Mouse (Mus musculus) hindbrain, embryonic 10.5 days (tissue): ENCODE measurements at regions not wholly inside any gene's neighbourhood (a gene's known extent, or its start where the extent isn't known, plus 50 kb on each side); places are given as distances from the start of the nearest gene placed in this dataset.

ENCODE experiments used
- DNase-seq: peaks from one replicate; pipeline ENCODE4 v3.0.0-alpha.2; 2017; ENCODE audit warnings: low spot score
- H3K27ac ChIP-seq: fragments of 300-500 bp; sonication (generic); 2 replicates; pipeline ENCODE4 v1.5.1; 2016; ENCODE audit warnings: mild to moderate bottlenecking, moderate library complexity
- H3K27me3 ChIP-seq: fragments of 300-500 bp; sonication (generic); 2 replicates; pipeline ENCODE4 v1.6.1; 2016; ENCODE audit warnings: mild to moderate bottlenecking; ENCODE audit not compliant: poor library complexity, insufficient read depth, severe bottlenecking
- H3K36me3 ChIP-seq: fragments of 300-500 bp; sonication (generic); 2 replicates; pipeline ENCODE4 v1.6.1; 2016; ENCODE audit warnings: mild to moderate bottlenecking, moderate library complexity
- H3K4me1 ChIP-seq: fragments of 300-500 bp; sonication (generic); replicated peaks from 2 replicates; pipeline ENCODE4 v1.6.1; 2016; ENCODE audit warnings: mild to moderate bottlenecking
- H3K4me3 ChIP-seq: fragments of 300-500 bp; sonication (generic); 2 replicates; pipeline ENCODE4 v1.5.1; 2016; ENCODE audit warnings: mild to moderate bottlenecking, moderate library complexity
- H3K9me3 ChIP-seq: fragments of 300-500 bp; sonication (generic); 2 replicates; pipeline ENCODE4 v1.6.1; 2016; ENCODE audit warnings: mild to moderate bottlenecking, moderate library complexity
- WGBS: fragments of 180-500 bp; shearing (Covaris S2); methylation state at CpG from one replicate; pipeline ENCODE4 v1.1.7; 2016; 5-methylcytosine and 5-hydroxymethylcytosine counted together

GRCm38 (mm10) chr13:45190151-45190550, 111.7 kb downstream of the Gm9817 start:
- no peaks in the 10 kb centered on the region for H3K27me3 ChIP-seq
- no peak for DNase-seq
- no peaks in the 10 kb centered on the region for H3K36me3 ChIP-seq
- H3K9me3 ChIP-seq: no peaks in the 10 kb centered on the region
- H3K4me3 ChIP-seq: no peak overlapping the region
- 68% methylated on average over 4 of the region's 4 CpGs for WGBS
- H3K27ac ChIP-seq: no peak overlapping the region
- peaks cover 15% of the 10 kb centered on the region for H3K4me1 ChIP-seq

- Histone ChIP-seq H3K36me3 (no peaks in the 10 kb centered on the region), H3K27me3 (no peaks in the 10 kb centered on the region), H3K4me1 (peaks cover 15% of the 10 kb centered on the region), H3K27ac (no peak overlapping the region), H3K9me3 (no peaks in the 10 kb centered on the region), H3K4me3 (no peak overlapping the region)
- 84% methylated on average over 8 of the region's 8 CpGs for WGBS
- no peak for DNase-seq
These were observed 113.6 kb downstream of the Gm9817 start for GRCm38 (mm10) chr13:45192079-45192478.

GRCm38 (mm10) chr13:45195562-45195961, 117.1 kb downstream of the Gm9817 start:
- DNase-seq: no peak
- Histone ChIP-seq H3K27me3 (no peaks in the 10 kb centered on the region), H3K27ac (no peak overlapping the region), H3K4me1 (0 out of 2 replicates have a peak, but pooled peaks cover under 1% of the 10 kb centered on the region), H3K4me3 (no peak overlapping the region), H3K9me3 (no peaks in the 10 kb centered on the region), H3K36me3 (no peaks in the 10 kb centered on the region)
- 81% methylated on average over 2 of the region's 2 CpGs for WGBS

GRCm38 (mm10) chr13:45196363-45196762, 117.9 kb downstream of the Gm9817 start:
- DNase-seq: no peak
- H3K27me3 ChIP-seq: no peaks in the 10 kb centered on the region

GRCm38 (mm10) chr13:45200511-45201120, 122.1 kb downstream of the Gm9817 start:
- no peak overlapping the region for H3K27ac ChIP-seq
- 76% methylated on average over 9 of the region's 9 CpGs for WGBS
- H3K4me3 ChIP-seq: no peak overlapping the region
- H3K4me1 ChIP-seq: no peaks in the 10 kb centered on the region
- H3K27me3 ChIP-seq: no peaks in the 10 kb centered on the region
- H3K36me3 ChIP-seq: no peaks in the 10 kb centered on the region
- no peaks in the 10 kb centered on the region for H3K9me3 ChIP-seq
- DNase-seq: no peak

More at GRCm38 (mm10) chr13:45196363-45196762, 117.9 kb downstream of the Gm9817 start:
- Histone ChIP-seq H3K4me3 (no peak overlapping the region), H3K4me1 (no peaks in the 10 kb centered on the region), H3K27ac (no peak overlapping the region), H3K36me3 (no peaks in the 10 kb centered on the region), H3K9me3 (no peaks in the 10 kb centered on the region)

- DNase-seq: no peak
- 93% methylated on average over 6 of the region's 6 CpGs for WGBS
- no peak overlapping the region for H3K4me3 ChIP-seq
These were observed 126.4 kb downstream of the Gm9817 start for GRCm38 (mm10) chr13:45204856-45205255.

GRCm38 (mm10) chr13:45208540-45209197, 130.2 kb downstream of the Gm9817 start:
- peaks cover 4% of the 10 kb centered on the region; the same call in 1 of the 2 replicates for H3K4me1 ChIP-seq
- H3K9me3 ChIP-seq: no peaks in the 10 kb centered on the region
- WGBS: 92% methylated on average over 5 of the region's 5 CpGs
- no peak overlapping the region for H3K4me3 ChIP-seq
- no peak overlapping the region for H3K27ac ChIP-seq
- no peaks in the 10 kb centered on the region for H3K36me3 ChIP-seq
- DNase-seq: no peak
- H3K27me3 ChIP-seq: no peaks in the 10 kb centered on the region

More at GRCm38 (mm10) chr13:45204856-45205255, 126.4 kb downstream of the Gm9817 start:
- Histone ChIP-seq H3K9me3 (no peaks in the 10 kb centered on the region), H3K27ac (no peak overlapping the region), H3K27me3 (no peaks in the 10 kb centered on the region), H3K4me1 (no peaks in the 10 kb centered on the region), H3K36me3 (no peaks in the 10 kb centered on the region)

- Histone ChIP-seq H3K27ac (no peak overlapping the region), H3K4me3 (no peak overlapping the region), H3K27me3 (no peaks in the 10 kb centered on the region), H3K36me3 (no peaks in the 10 kb centered on the region), H3K9me3 (no peaks in the 10 kb centered on the region), H3K4me1 (peaks cover 8% of the 10 kb centered on the region; the same call in 1 of the 2 replicates)
- DNase-seq: no peak
- WGBS: 86% methylated on average over 9 of the region's 9 CpGs
These were observed 132.7 kb downstream of the Gm9817 start for GRCm38 (mm10) chr13:45211241-45211640.

- Histone ChIP-seq H3K9me3 (no peaks in the 10 kb centered on the region), H3K27me3 (no peaks in the 10 kb centered on the region), H3K27ac (no peak overlapping the region), H3K4me1 (peaks cover 8% of the 10 kb centered on the region; the same call in 1 of the 2 replicates), H3K4me3 (no peak overlapping the region), H3K36me3 (no peaks in the 10 kb centered on the region)
- DNase-seq: no peak
- WGBS: 50% methylated on average over 5 of the region's 5 CpGs
These were observed 134.8 kb downstream of the Gm9817 start for GRCm38 (mm10) chr13:45213116-45213834.

- H3K4me1 ChIP-seq: peaks cover 8% of the 10 kb centered on the region; the same call in 1 of the 2 replicates
- WGBS: 93% methylated on average over 4 of the region's 4 CpGs
- no peak for DNase-seq
These were observed 139.8 kb downstream of the Gm9817 start for GRCm38 (mm10) chr13:45218251-45218650.

GRCm38 (mm10) chr13:45219671-45220070, 141.2 kb downstream of the Gm9817 start:
- H3K4me1 ChIP-seq: no peaks in the 10 kb centered on the region
- no peaks in the 10 kb centered on the region for H3K36me3 ChIP-seq
- H3K27ac ChIP-seq: no peak overlapping the region
- no peaks in the 10 kb centered on the region for H3K27me3 ChIP-seq
- H3K9me3 ChIP-seq: no peaks in the 10 kb centered on the region
- 81% methylated on average over 3 of the region's 3 CpGs for WGBS
- no peak for DNase-seq
- no peak overlapping the region for H3K4me3 ChIP-seq

More at GRCm38 (mm10) chr13:45218251-45218650, 139.8 kb downstream of the Gm9817 start:
- no peaks in the 10 kb centered on the region for H3K9me3 ChIP-seq
- no peak overlapping the region for H3K4me3 ChIP-seq
- no peak overlapping the region for H3K27ac ChIP-seq
- H3K36me3 ChIP-seq: no peaks in the 10 kb centered on the region
- no peaks in the 10 kb centered on the region for H3K27me3 ChIP-seq

GRCm38 (mm10) chr13:45230804-45231203, 152.3 kb downstream of the Gm9817 start:
- Histone ChIP-seq H3K4me1 (peaks cover 4% of the 10 kb centered on the region), H3K9me3 (no peaks in the 10 kb centered on the region), H3K27me3 (no peaks in the 10 kb centered on the region; the same call in 1 of the 2 replicates), H3K4me3 (no peak overlapping the region), H3K36me3 (no peaks in the 10 kb centered on the region), H3K27ac (no peak overlapping the region)
- DNase-seq: no peak
- 76% methylated on average over 2 of the region's 2 CpGs for WGBS

GRCm38 (mm10) chr13:45235236-45235635, 154.3 kb upstream of the Mylip start:
- 65% methylated on average over 5 of the region's 5 CpGs for WGBS
- no peak for DNase-seq
- Histone ChIP-seq H3K36me3 (no peaks in the 10 kb centered on the region), H3K27ac (no peak overlapping the region), H3K9me3 (no peaks in the 10 kb centered on the region), H3K4me3 (no peak overlapping the region), H3K27me3 (no peaks in the 10 kb centered on the region; the same call in 1 of the 2 replicates), H3K4me1 (peaks cover 4% of the 10 kb centered on the region)
